Mouse (Mus musculus) ovary, postnatal 36 days (tissue): Measurements from ENCODE around the gene Phf12.

Experiments
- DNase-seq: peaks from one replicate; pipeline ENCODE4 v3.0.0; 2022; ENCODE audit warnings: low spot score, mixed read lengths

The Phf12 gene

DNA sequence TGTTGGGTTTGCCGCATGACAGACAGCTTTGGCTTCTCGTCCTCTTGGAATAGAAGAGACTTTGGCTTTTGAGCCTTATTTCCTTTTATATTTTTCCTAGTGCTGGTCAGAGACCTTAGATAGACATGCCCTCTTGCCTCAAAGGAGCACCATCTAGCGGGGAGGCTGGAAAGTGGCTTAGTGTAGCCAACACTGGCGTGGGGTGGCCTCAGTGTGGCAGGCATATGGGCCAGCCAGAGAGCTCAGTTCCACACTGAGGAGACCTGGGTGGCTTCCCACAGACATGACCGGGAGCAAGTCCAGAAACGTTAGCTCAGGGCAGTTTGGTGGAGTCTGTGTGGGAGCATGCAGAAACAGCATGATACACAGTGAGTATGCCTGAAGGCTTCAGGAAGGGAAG is 11.8 kb upstream of the Phf12 start:
- DNase-seq = no peak

DNA sequence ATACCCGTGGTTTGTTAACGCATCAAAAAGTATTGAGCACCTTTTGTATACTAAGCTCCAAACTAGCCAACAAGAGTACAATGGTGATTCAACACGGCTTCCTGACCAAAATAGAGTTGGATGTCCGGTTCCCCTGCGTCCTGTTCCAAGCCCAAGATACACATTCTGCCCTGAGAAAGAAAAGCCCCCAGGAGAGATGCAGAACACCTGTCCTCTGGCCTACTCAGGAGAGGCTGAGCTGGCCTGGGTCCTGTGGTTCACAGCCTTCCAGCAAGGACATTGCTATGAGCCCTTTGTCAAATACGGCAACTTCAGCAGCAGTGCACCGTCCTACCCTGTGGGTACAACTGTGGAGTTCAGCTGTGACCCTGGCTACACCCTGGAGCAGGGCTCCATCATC is 9.0 kb upstream of the Phf12 start:
- no peak for DNase-seq

GRCm38 (mm10) chr11:77974325-77974724 is 8.2 kb upstream of the Phf12 start:
- no peak for DNase-seq

- DNase-seq = no peak
These were observed 6.7 kb upstream of the Phf12 start for GRCm38 (mm10) chr11:77975873-77976272.

DNA sequence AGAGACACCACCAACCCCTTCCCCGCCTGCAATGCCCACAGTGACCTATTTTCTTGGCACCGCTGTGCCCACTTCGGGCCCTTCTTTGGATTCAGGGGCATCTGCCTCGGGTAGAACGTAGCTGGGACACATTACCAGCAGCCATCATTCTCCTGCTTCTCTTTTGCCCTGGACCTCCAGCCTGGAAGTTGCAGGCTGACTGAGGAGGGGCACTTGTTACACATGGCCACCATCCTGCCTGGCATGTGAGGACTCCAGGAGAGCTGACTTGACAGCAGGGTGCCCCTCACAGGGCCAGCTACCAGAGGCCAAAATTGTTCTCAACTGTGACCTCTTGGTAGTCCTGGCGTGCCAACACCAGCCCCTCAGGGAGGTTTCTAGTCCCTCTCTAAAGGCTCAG is 4.4 kb upstream of the Phf12 start:
- DNase-seq = no peak

DNA sequence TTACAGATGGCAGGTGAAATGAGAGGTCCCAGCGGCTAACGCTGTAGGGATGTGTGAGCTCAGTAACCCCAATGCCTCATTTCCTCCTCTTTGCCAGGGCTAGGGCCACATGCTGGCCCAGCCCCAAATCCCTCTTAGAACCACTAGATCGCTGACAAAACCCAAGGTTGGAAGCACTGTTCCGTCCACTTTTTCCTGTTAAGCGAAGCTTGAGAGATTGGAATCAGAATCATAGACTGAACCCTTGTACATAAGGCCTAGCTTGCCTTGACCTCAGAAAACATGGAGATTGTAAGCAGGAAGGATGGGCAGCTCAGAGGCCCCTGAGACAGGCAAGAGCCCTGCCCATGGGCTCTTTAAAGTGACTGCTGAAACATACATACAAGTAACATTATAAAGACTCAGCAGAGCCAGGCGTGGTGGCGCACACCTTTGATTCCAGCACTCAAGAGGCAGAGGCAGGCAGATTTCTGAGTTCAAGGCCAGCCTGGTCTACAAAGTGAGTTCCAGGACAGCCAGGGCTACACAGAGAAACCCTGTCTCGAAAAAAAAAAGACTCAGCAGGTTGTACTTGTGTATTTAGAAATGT is 3.2 kb upstream of the Phf12 start:
- DNase-seq = no peak

DNA sequence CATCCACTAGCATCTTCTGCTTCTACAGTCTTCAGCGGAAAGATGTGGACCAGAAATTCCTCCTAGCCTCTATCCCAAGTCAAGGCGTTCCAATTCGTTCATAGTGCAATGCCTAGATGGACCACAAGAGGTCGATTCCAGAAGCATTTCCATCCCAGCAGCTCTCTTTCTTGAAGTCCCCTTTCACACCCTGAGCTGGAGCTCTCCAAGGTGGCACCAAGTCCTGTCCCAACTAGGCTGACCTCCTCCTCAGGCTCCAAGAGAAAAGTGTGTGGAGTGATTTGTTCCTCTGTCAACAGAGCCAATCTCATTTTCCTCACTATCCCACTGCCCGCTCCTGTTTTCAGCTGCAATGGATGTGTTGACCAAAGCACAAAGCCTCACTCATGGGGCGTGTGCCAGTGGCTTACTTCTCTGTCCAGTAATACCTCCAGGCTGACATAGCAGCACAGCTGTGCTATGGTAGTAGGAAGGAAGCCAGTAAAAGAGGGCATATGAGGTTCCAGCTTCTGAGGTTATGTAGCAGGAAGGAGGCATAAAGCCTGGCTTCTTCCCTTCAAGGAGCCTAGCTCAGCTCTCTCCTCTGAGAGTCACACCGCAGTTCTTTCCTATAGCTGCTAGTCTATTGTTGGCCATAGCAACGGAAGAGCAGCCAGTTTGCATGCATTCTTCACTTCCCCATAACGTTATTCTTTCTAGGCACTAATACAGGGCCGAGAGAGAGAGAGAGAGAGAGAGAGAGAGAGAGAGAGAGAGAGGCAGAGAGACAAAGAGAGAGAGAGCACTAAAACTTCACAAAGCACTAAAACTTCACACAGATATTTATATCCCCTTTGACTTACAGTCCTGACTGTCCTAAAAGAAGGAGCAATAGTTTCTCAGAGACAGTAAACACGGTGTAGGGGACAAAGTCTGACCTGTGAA is 2.0 kb upstream of the Phf12 start:
- DNase-seq = peak; percentile 45

GRCm38 (mm10) chr11:77981609-77982440 is 729 bp upstream of the Phf12 start:
- DNase-seq = peak; percentile 83

DNA sequence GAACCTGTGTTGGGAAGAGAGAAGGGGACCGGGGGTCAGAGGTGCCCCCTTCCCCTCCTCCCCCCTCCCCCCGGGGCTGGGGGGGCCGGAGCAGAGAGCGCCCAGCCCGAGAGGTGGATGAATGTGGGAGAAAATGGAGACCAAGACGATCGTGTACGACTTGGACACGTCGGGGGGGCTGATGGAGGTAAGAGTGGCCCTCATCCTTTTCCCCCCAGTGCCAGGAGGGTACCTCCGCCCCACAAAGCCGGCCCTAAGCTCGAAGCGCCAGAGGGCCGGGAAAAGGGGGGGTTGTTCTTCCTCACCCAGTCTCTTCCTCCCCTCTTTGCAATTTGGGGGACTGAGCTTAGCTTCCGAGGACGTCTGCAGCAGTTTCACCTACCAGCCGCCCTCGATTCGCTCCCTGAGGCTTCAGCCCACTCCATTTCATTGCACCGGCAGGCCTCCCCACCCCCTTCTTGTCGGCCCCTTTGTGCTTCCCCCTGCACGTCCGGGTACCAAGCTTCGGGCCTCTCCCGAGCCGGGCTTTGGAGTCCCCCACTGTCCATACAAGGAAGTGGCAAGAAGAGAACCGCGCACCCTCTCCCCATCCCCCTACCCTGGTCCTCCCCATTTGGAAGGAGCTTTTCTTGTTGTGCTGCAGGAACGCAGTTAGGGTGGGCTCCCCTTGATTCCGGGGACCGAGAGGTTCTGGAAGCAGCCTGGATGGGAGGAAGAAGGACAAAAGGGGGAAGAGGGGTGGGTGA is 810 bp downstream of the Phf12 start:
- peak; percentile 60 for DNase-seq

DNA sequence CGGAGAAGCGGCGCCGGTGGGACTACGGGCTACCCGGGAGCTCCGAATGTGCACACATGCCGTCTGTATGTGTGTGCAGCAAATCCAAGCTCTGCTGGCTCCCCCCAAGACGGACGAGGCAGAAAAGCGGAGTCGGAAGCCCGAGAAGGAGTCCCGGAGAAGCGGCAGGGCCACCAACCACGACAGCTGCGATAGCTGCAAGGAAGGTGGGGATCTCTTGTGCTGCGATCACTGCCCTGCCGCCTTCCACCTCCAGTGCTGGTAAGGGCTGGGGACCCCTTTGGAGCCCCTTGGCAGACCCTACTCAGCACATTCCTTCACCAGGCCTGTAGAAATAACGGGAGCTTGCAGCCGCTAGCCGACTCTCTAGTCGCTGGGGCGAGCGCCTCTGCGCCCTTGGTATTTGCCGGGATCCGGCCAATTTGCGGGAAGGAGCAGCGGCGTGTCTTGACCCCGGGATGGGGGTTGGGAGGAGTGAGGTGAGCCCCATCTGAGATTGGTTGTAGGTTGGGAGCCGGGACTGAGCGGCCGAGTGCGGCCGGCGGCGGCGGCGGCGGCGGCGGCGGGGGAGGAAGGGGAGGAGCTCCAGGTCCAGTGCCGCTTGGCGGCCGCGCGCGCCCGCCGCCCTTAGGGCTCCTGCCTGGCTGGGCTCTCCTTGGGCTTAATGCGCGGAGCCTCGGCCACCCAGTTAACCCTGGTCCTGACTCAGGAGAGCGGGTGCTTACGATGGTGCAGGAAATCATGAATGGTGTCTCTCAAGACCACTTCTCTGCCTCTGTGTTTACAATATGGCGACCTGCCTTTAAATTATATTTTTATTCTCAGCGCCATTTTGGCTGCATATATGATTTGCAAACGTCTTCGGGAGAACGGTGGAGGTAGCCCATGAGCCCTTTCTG is 1.6 kb downstream of the Phf12 start:
- DNase-seq = peak; percentile 76

DNA sequence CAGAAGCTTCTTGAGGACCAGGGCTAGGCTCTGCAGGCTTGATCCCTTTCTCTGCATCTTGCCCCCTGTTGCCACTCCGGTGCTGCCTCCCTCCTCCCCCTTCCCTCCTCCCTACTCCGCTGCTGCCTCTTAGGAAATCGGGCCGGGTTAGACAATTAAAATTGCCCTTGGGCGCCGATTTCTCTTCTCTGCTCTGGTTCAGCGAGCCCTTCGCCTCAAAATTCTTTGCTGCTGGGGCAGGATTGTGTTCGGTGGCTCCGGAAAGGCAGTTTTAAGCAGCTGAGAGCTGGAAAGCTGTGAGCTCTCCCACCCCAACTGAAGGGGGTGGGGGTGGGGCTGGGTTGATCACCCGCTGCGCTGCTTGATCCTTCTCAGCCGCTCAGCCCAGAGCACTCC is 2.3 kb downstream of the Phf12 start:
- DNase-seq = peak; percentile 48

GRCm38 (mm10) chr11:77985541-77986065 is 3.0 kb downstream of the Phf12 start:
- no peak for DNase-seq

DNA sequence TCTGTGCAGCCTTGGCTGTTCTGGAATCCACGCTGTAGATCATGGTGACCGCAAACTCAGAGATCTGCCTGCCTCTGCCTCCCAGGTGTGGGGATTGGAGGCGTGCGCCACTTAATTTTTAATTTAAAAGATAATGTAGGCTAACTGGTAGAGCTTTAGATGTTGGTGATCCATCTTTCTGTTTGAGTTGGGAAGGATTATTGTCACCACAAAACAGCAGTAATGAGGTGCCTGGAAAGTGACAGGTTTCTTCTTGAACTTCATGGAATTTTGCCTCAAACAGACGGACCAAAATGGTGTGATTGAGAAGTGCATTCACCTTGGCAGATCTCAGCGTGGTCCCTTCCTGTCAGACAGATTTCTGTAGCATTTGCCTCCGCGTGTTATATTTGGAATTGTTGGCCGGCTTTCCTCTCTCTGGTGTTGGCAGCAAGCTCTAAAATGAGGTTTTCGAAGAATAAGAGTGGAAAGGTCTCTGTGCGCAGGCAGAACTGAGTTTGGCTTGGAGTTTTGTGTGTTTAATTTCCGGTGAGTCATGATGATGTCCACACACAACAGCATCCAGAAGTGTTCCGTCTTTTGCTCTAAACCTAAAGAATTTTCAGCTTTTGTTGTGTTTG is 6.6 kb downstream of the Phf12 start:
- DNase-seq = no peak

- DNase-seq = no peak
These were observed 13.0 kb downstream of the Phf12 start for GRCm38 (mm10) chr11:77995556-77995955.

GRCm38 (mm10) chr11:78006446-78006845 is 23.9 kb downstream of the Phf12 start:
- DNase-seq = no peak

- DNase-seq = peak; percentile 69
These were observed 37.1 kb downstream of the Phf12 start for GRCm38 (mm10) chr11:78019676-78020075.

- DNase-seq = no peak
These were observed 41.1 kb downstream of the Phf12 start for GRCm38 (mm10) chr11:78023607-78024006.

DNA sequence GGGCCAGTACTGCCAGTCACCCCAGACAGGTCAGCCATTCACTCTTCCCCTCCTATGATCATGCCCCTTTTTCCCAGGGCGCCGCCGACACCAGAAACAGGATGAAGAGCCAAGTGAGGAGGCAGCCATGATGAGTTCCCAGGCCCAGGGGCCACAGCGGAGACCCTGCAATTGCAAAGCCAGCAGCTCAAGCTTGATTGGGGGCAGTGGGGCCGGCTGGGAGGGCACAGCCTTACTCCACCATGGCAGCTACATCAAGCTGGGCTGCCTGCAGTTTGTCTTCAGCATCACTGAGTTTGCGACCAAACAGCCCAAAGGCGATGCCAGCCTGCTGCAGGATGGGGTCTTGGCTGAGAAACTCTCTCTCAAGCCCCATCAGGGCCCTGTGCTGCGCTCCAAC is 46.7 kb downstream of the Phf12 start:
- DNase-seq = no peak

- DNase-seq = no peak
These were observed 48.0 kb downstream of the Phf12 start for GRCm38 (mm10) chr11:78030600-78030999.

GRCm38 (mm10) chr11:78031389-78031788 is 48.8 kb downstream of the Phf12 start:
- no peak for DNase-seq
